Mouse (Mus musculus) retina, postnatal 1 day (tissue): ENCODE measurements around the gene Acvr1b.

Experiments used
- DNase-seq: peaks from one replicate; pipeline ENCODE4 v3.0.0-alpha.2; 2012

The Acvr1b gene

GRCm38 (mm10) chr15:101173421-101174211 is at the start of gene Acvr1b:
Gene Acvr1b, plus strand, starts transcription at chr15:101174067.
- DNase-seq = peak; percentile 96

- no peak for DNase-seq
These were observed 48.3 kb upstream of the Acvr1b start for GRCm38 (mm10) chr15:101125561-101125960.

GRCm38 (mm10) chr15:101126876-101127544 is 46.9 kb upstream of the Acvr1b start:
- DNase-seq = no peak

GRCm38 (mm10) chr15:101128181-101129089 is 45.4 kb upstream of the Acvr1b start, which contains the start of gene Acvrl1:
Gene Acvrl1, plus strand, starts transcription at chr15:101128522.
- no peak for DNase-seq

- DNase-seq = no peak
These were observed 44.5 kb upstream of the Acvr1b start for GRCm38 (mm10) chr15:101129412-101129811.

- no peak for DNase-seq
These were observed 42.4 kb upstream of the Acvr1b start for GRCm38 (mm10) chr15:101131498-101131897.

GRCm38 (mm10) chr15:101132041-101132440 is 41.8 kb upstream of the Acvr1b start:
- DNase-seq = no peak

- no peak for DNase-seq
These were observed 41.1 kb upstream of the Acvr1b start for GRCm38 (mm10) chr15:101132761-101133160.

- DNase-seq = peak; percentile 28
These were observed 39.7 kb upstream of the Acvr1b start for GRCm38 (mm10) chr15:101133993-101134704.

GRCm38 (mm10) chr15:101135405-101135804 is 38.5 kb upstream of the Acvr1b start:
- no peak for DNase-seq

GRCm38 (mm10) chr15:101137455-101137854 is 36.4 kb upstream of the Acvr1b start:
- DNase-seq = no peak

GRCm38 (mm10) chr15:101138675-101139074 is 35.2 kb upstream of the Acvr1b start:
- no peak for DNase-seq

GRCm38 (mm10) chr15:101139885-101140284 is 34.0 kb upstream of the Acvr1b start:
- peak; percentile 92 for DNase-seq

- DNase-seq = no peak
These were observed 33.3 kb upstream of the Acvr1b start for GRCm38 (mm10) chr15:101140587-101140986.

- peak; percentile 73 for DNase-seq
These were observed 32.8 kb upstream of the Acvr1b start for GRCm38 (mm10) chr15:101141061-101141541.

GRCm38 (mm10) chr15:101142672-101143071 is 31.2 kb upstream of the Acvr1b start:
- no peak for DNase-seq

GRCm38 (mm10) chr15:101143494-101143893 is 30.4 kb upstream of the Acvr1b start:
- peak; percentile 34 for DNase-seq

- no peak for DNase-seq
These were observed 29.7 kb upstream of the Acvr1b start for GRCm38 (mm10) chr15:101144176-101144575.

- no peak for DNase-seq
These were observed 29.1 kb upstream of the Acvr1b start for GRCm38 (mm10) chr15:101144779-101145178.

GRCm38 (mm10) chr15:101145424-101146099 is 28.3 kb upstream of the Acvr1b start:
- DNase-seq = peak; percentile 95
